Comparison of ENCODE assay signal across 9 mouse cellular contexts in the genomic region with DNA sequence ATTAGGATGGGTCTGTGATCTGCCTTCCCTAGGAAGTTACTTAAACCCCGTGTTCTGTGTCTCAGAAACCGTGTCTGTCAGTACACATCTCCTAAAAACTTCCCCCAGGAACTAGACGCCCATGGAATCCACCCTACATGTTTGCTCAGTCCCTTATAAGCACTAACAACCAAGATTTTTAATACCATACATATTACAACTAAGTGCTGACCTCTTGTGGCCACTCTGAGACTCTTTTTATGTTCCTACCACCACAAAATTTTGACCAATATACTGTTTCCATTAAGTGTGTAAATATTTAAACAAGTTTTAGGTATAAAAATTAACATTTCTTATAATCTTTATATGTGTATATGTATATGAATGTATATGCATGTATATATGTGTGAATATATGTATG.
DNase-seq lines count a peak whose midpoint lies in the region; ATAC-seq and TF ChIP-seq lines count a peak whose summit lies in the region.
"Had no signal": no experiment of that assay in that cellular context is flagged by ENCODE, and none has a peak within 500 bp of the region (broad histone marks: within the 10 kb centered on the region; RNA-seq: fewer than 3 reads in every experiment).

No protein-coding gene starts in this region.

- no peaks in the 10 kb centered on the region for H3K36me3 ChIP-seq in forebrain, embryonic 14.5 days (ENCODE audit: control insufficient read depth, insufficient read depth, low read length)
- H3K36me3 ChIP-seq in forebrain, embryonic 10.5 days (replicated peaks) = no peaks in the 10 kb centered on the region
- no peaks in the 10 kb centered on the region for H3K36me3 ChIP-seq in CH12.LX (replicated peaks in 1 of 2; ENCODE audit: control insufficient read depth in 1 of 2, insufficient read depth in 1 of 2, low read length in 1 of 2)
- H3K36me3 ChIP-seq in limb, embryonic 14.5 days (ENCODE audit: control insufficient read depth, insufficient read depth, low read length) = no peaks in the 10 kb centered on the region

- peak; percentile 31; the same call in 1 of the 2 replicates for ATAC-seq in forebrain, embryonic 14.5 days
- no peak; the same call in 1 of the 2 replicates for ATAC-seq in limb, embryonic 14.5 days (ENCODE audit: low FRiP score, low read depth)

- TF ChIP-seq POLR2A in CH12.LX (IDR thresholded peaks at IDR 0.05; ENCODE audit: low read depth, low read length) = no peak
- TF ChIP-seq POLR2A in limb, embryonic 14.5 days (IDR thresholded peaks at IDR 0.05; ENCODE audit: borderline replicate concordance, extremely low read depth, insufficient read depth, insufficient read length) = no peak

- no peaks in the 10 kb centered on the region for H3K27me3 ChIP-seq in forebrain, embryonic 14.5 days (replicated peaks; ENCODE audit: control insufficient read depth, insufficient read depth, low read length)
- H3K27me3 ChIP-seq in forebrain, embryonic 10.5 days (ENCODE audit: poor library complexity, severe bottlenecking) = peaks cover 22% of the 10 kb centered on the region
- peaks cover 15% of the 10 kb centered on the region for H3K27me3 ChIP-seq in CH12.LX (replicated peaks)
- H3K27me3 ChIP-seq in limb, embryonic 14.5 days (ENCODE audit: control insufficient read depth, insufficient read depth, low read length) = no peaks in the 10 kb centered on the region

- peak; percentile 91 for TF ChIP-seq RAD21 in CH12.LX (IDR thresholded peaks at IDR 0.05; ENCODE audit: low read depth, low read length)

- in situ Hi-C loops in CH12.LX (cut with MboI; ENCODE audit: low pct_ligation_motif_present, low pct_unique_long_range_greater_than_20kb, low sequenced_read_pairs) = loop anchor here (10.0 kb wide), 2 partner anchors 280 to 320 kb away; no protein-coding TSS in a partner anchor

- H3K4me2 ChIP-seq in forebrain, embryonic 14.5 days (ENCODE audit: low read length) = no peak overlapping the region
- no peak overlapping the region for H3K4me2 ChIP-seq in CH12.LX (ENCODE audit: insufficient read depth, low read depth, poor library complexity, severe bottlenecking)
- no peak overlapping the region for H3K4me2 ChIP-seq in limb, embryonic 14.5 days (replicated peaks; ENCODE audit: low read depth, low read length, severe bottlenecking)

- no peaks in the 10 kb centered on the region for H3K4me1 ChIP-seq in forebrain, embryonic 14.5 days (ENCODE audit: control insufficient read depth, insufficient read depth, low read length)
- peaks cover 7% of the 10 kb centered on the region; the same call in 1 of the 2 replicates for H3K4me1 ChIP-seq in forebrain, embryonic 10.5 days
- H3K4me1 ChIP-seq in CH12.LX (ENCODE audit: control insufficient read depth in 1 of 2, insufficient read depth in 2 of 2) = peaks cover 4 to 24% of the 10 kb centered on the region in 2 experiments
- no peaks in the 10 kb centered on the region for H3K4me1 ChIP-seq in limb, embryonic 14.5 days (ENCODE audit: control insufficient read depth, insufficient read depth, low read length)

- WGBS in forebrain, embryonic 14.5 days = 9% methylated on average over 3 of the region's 3 CpGs
- 9% methylated on average over 3 of the region's 3 CpGs for WGBS in forebrain, embryonic 10.5 days
- 5% methylated on average over 3 of the region's 3 CpGs for WGBS in limb, embryonic 14.5 days

- H3K79me2 ChIP-seq in CH12.LX (replicated peaks; ENCODE audit: control insufficient read depth, extremely low read depth, insufficient read depth, poor library complexity, severe bottlenecking) = no peaks in the 10 kb centered on the region

- peak; percentile 68 for DNase-seq in forebrain, embryonic 14.5 days (ENCODE audit: low spot score)
- no peak for DNase-seq in forebrain, embryonic 10.5 days (ENCODE audit: extremely low spot score, low spot score)
- peak; percentile 21 to 47 for DNase-seq in layer of hippocampus, postnatal 10 days (ENCODE audit: low spot score in 2 of 2)
- no peak for DNase-seq in layer of hippocampus, postnatal 36 days
- peak; percentile 66 for DNase-seq in CH12.LX (ENCODE audit: extremely low read depth)
- DNase-seq in limb, embryonic 14.5 days (ENCODE audit: low spot score) = peak; percentile 82
- no peak for DNase-seq in testis, postnatal 14 days (ENCODE audit: low spot score)
- DNase-seq in right cerebral cortex, postnatal 10 days (ENCODE audit: low spot score in 2 of 2) = no peak

- no peak overlapping the region for H3K4me3 ChIP-seq in forebrain, embryonic 14.5 days (ENCODE audit: low read depth, low read length)
- H3K4me3 ChIP-seq in forebrain, embryonic 10.5 days = no peak overlapping the region
- H3K4me3 ChIP-seq in CH12.LX (replicated peaks in 1 of 3; ENCODE audit: low read depth in 2 of 3, low read length in 2 of 3, poor library complexity in 1 of 3) = no peak overlapping the region
- H3K4me3 ChIP-seq in limb, embryonic 14.5 days (replicated peaks; ENCODE audit: low read length) = no peak overlapping the region
- H3K4me3 ChIP-seq: erythroblast, embryonic 14.5 days had no signal

- H3K9me3 ChIP-seq in forebrain, embryonic 14.5 days (replicated peaks; ENCODE audit: control insufficient read depth, low read length) = no peaks in the 10 kb centered on the region
- no peaks in the 10 kb centered on the region for H3K9me3 ChIP-seq in forebrain, embryonic 10.5 days
- no peaks in the 10 kb centered on the region for H3K9me3 ChIP-seq in CH12.LX (replicated peaks; ENCODE audit: low read length)
- no peaks in the 10 kb centered on the region for H3K9me3 ChIP-seq in limb, embryonic 14.5 days (ENCODE audit: control insufficient read depth, low read length)

- dilution Hi-C loops in CH12.LX (cut with MboI; ENCODE audit: extremely low pct_ligation_motif_present, extremely low pct_unique_long_range_greater_than_20kb, low sequenced_read_pairs) = no loop called here

- TF ChIP-seq CTCF in CH12.LX (conservative IDR thresholded peaks at IDR 0.05 in 1 of 2, IDR thresholded peaks at IDR 0.05 in 1 of 2; ENCODE audit: low read depth in 2 of 2, low read length in 2 of 2) = peak; percentile 25 to 94

- TF ChIP-seq EP300 in CH12.LX (IDR thresholded peaks at IDR 0.05; ENCODE audit: low read length) = no peak

- H3K9ac ChIP-seq in forebrain, embryonic 14.5 days (ENCODE audit: low read length) = no peak overlapping the region
- no peak overlapping the region for H3K9ac ChIP-seq in CH12.LX (ENCODE audit: insufficient read depth, low read depth)
- no peak overlapping the region for H3K9ac ChIP-seq in limb, embryonic 14.5 days (ENCODE audit: low read depth, low read length, severe bottlenecking)

- H3K27ac ChIP-seq in forebrain, embryonic 14.5 days (ENCODE audit: low read depth, low read length) = no peak overlapping the region
- no peak overlapping the region for H3K27ac ChIP-seq in forebrain, embryonic 10.5 days
- no peak overlapping the region for H3K27ac ChIP-seq in CH12.LX (ENCODE audit: insufficient read depth, low read depth)
- no peak overlapping the region for H3K27ac ChIP-seq in limb, embryonic 14.5 days (replicated peaks; ENCODE audit: low read depth, low read length)

TF ChIP-seq in CH12.LX, 34 proteins besides CTCF, POLR2A, EP300 and RAD21:
- TF ChIP-seq ELF1 (IDR thresholded peaks at IDR 0.05; ENCODE audit: low read depth, low read length) = no peak
- no peak for TF ChIP-seq PAX5 (IDR thresholded peaks at IDR 0.05; ENCODE audit: low read length)
- 0 out of 2 replicates have a peak, but pooled peaks have one; percentile 8 for TF ChIP-seq MAX (IDR thresholded peaks at IDR 0.05; ENCODE audit: low read length)
- TF ChIP-seq ZMIZ1 (IDR thresholded peaks at IDR 0.05; ENCODE audit: low read depth, low read length) = no peak
- no peak for TF ChIP-seq GABPA (IDR thresholded peaks at IDR 0.05; ENCODE audit: insufficient replicate concordance, low read depth, low read length)
- no peak for TF ChIP-seq TCF12 (IDR thresholded peaks at IDR 0.05; ENCODE audit: low read depth, low read length)
- TF ChIP-seq SMC3 (IDR thresholded peaks at IDR 0.05; ENCODE audit: low read depth, low read length) = peak; percentile 73
- TF ChIP-seq ETS1 (conservative IDR thresholded peaks at IDR 0.05; ENCODE audit: low read depth, low read length) = no peak
- TF ChIP-seq JUND (conservative IDR thresholded peaks at IDR 0.05; ENCODE audit: low read depth, low read length) = peak; percentile 44; the same call in 1 of the 2 replicates
- peak; percentile 27; the same call in 1 of the 2 replicates for TF ChIP-seq ZC3H11A (IDR thresholded peaks at IDR 0.05; ENCODE audit: low read depth, low read length)
- TF ChIP-seq E2F4 (IDR thresholded peaks at IDR 0.05; ENCODE audit: insufficient replicate concordance, low read depth, low read length) = no peak

Comparison
In these comparisons a context has a peak if more than half of its experiments do, and no peak if none do; other contexts are left out.
1. DNase-seq: peak in forebrain, embryonic 14.5 days (single experiment), layer of hippocampus, postnatal 10 days (2 of 2), CH12.LX (single experiment) and limb, embryonic 14.5 days (single experiment); none in forebrain, embryonic 10.5 days (single experiment), layer of hippocampus, postnatal 36 days (0 of 2), testis, postnatal 14 days (single experiment) and right cerebral cortex, postnatal 10 days (0 of 2).